Mouse (Mus musculus): ENCODE data around the gene Mrpl28.
"Not testable (repeated sequence)": the region's sequence is repeated elsewhere in the genome, so short reads cannot be mapped to it uniquely, and the experiment has no call there.

Gene Mrpl28

DNA sequence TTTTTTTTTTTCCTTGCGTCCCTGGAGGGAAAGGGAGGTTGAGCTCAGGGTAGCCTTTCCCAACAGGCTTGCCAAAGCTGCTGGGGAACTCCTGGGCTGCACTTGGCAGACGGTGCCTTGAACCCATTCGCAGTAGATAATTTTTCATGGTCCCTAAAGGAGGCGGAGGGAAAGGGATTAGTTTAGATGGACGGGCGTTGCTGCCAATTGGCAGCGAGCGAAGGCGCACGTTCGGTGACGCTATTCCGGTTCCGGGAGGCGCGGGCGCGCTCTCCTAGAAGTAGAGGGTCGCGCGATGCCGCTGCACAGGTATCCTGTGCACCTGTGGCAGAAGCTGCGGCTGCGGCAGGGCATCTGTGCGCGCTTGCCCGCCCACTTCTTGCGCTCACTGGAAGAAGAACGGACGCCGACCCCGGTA lies at the start of gene Mrpl28:
Gene Mrpl28, plus strand, starts transcription at position 234 of the 418 bp plus-strand sequence.
- peak; percentile 97 to 99 for DNase-seq

- no peak for DNase-seq
Measured at GRCm38 (mm10) chr17:26075246-26075645, 48.1 kb upstream of the Mrpl28 start.

DNA sequence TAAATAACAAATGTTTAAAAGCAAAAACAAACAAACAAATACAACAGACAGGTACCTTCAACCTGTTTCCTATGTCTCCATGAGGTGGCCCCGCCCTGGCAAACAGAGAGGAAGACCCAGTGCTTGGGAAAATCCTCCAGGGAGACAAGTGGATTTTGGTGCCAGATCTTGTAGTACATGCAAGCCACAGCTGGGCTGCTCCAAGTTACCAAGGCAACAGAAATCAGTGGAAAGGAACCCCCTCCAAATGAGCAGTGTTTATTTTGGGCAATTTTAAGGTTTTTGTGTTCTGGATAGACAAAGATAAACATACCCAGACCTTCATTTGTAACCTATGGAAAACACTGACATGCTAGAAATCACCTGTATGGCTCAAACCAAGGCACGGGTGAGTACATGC lies 44.4 kb upstream of the Mrpl28 start:
- DNase-seq: no peak

DNA sequence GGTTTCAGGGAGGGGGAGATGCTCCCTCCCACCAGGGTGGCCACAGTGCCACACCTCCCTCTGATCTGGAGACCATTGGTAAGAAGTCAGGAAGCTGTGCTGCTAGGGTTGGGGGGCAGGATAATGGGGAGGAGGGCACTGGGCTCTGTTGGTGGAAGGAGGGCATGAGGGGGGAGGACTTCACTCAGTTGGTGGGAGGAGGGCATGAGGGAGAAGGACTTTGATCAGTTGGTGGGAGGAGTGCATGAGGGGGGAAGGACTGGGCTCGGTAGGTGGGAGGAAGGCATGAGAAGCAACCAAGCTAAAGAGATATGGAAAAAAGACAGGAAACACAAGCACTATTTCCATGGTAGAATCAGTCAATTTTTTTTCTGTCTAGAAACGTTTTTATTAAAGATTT lies 42.4 kb upstream of the Mrpl28 start:
- no peak for DNase-seq

GRCm38 (mm10) chr17:26087059-26087564 lies 36.2 kb upstream of the Mrpl28 start:
- DNase-seq: no peak

DNA sequence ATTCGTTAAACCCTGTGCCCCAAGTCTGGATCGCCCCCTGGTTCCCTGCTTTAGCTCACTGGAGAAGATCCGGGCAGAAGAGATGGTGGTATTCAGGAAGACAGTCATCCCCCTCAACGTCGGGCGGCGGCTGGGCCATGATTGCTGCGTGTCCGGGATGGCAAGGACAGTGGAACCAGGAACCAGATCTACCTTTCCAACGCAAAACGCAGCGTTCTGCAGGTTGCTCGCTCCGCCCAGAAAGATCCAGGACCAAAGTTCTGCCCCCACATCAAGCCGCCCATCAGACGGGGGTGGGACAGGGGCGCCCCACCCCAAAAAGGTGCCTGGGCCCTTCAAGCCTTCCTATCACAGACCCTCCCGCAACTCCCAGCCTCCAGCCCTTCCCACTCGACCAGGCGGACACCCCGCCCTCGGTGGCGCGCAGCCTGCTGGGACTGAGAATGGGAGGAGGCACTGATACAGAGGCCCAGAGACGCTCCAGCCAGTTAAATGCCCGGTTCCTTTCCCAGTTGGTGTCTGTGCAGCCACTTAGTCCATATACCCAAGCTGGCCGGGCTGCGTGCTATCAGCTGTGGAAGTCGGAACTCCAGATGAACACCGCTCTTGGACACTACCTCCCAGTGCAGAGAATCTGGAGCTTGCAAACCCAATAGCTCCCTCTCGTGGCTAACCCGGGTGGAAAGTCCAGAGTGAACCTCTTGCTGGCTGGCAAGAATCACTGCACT lies 33.2 kb upstream of the Mrpl28 start, which contains the start of gene Decr2:
Gene Decr2, minus strand, starts transcription at position 433 of the 728 bp plus-strand sequence.
- peak; percentile 93 to 97 for DNase-seq

- no peak for DNase-seq
Measured at GRCm38 (mm10) chr17:26094531-26095110, 28.7 kb upstream of the Mrpl28 start.

DNA sequence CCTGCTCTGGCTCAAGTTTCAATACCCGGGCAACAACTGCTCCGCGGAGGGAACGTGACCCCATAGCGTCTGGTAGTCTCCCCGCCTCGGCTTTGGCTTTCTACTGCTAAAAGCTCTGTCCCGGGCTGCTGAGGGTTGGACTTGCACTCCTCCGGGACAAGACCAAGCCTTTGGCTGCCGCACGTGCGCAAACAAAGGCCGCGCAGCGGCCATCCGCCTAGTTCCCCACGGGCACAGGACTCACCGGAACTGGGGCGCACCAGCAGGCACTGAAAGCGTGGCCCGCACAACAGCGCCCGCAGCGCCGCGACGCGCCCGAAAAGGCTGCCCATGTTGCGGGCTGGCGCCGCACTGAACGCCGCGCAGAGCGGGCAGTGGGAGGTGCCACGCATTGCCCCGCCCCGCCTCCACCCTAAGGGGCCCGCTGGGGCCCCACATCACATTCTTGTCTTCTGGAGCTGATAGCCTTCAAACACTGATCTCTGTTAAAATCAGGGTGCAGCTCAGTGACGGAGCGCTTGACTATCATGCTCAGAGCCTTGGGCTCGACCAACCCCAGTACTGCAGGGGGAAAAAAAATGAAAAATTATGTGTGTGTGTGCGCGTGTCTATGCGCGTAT lies 28.1 kb upstream of the Mrpl28 start, which contains the start of gene Nme4:
Gene Nme4, minus strand, starts transcription at position 482 of the 620 bp plus-strand sequence.
- DNase-seq: peak; percentile 48 to 71

DNA sequence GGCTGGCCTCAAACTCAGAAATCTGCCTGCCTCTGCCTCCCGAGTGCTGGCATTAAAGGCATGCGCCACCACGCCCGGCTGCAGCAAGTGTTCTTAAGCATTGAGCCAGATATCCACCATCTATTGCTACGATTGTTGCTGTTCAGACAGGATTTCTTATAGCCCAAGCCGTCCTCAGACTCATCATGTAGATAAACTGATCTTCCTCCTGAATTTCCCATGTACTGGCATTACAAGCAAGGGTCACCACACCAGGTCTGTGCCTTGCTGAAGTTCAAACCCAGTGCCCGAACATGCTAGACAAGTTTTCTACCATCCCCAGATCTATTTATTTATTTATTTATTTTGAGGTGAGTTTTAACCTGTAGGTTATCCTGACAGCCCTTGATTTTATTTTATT lies 24.8 kb upstream of the Mrpl28 start:
- no peak for DNase-seq

DNA sequence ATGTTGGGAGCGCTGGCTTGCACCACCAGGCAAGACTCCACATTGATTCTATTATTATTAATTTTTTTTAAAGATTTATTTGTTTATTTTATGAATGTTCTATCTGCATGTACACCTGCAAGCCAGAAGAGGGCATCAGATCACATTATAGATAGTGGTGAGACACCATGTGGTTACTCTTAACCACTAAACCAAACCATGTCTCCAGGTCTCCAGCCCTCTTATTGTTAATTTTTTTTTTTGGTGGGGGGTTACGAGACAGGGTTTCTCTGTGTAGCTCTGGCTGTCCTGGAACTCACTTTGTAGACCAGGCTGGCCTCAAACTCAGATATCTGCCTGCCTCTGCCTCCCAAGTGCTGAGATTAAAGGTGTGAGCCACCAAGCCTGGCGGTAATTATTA lies 24.0 kb upstream of the Mrpl28 start:
- DNase-seq: not testable (repeated sequence)

- DNase-seq: no peak
Measured at GRCm38 (mm10) chr17:26100166-26100565, 23.1 kb upstream of the Mrpl28 start.

DNA sequence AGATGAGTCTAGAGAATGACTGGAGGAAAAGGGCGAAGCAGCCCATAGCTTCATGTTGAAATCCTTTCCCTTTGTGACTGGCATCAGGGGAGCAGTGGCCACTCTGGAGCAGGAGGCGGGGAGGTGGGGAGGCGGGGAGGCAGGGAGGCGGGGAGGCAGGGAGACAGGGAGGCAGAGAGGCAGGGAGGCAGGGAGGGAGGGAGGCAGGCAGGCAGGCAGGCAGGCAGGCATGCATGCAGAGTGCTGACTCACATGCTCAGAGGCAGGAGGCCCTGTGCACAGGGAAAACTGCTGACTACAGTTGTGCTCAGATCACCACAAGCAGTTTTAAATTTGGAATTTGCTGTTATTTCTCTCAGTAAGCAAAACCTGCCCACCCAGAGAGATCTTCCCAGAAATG lies 21.8 kb upstream of the Mrpl28 start:
- peak; percentile 76 to 93 for DNase-seq

DNA sequence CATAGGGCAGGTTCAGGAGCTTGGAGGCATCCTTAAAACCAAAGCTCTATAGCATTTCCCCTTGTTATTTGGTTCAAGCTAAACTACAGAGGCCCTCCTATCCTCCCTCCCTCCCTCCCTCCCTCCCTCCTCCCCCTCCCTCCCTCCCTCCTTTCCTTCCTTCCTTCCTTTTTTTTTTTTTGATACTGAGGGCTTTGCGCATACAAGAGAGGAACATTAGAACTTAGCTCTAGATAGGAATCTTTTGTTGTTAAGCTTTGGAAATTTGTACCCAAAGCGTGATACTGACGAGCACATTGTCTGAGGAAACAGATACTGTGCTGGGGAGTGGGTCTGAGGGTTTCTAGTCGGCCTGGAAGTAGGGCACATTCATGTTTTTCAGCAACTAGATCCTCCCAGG lies 17.7 kb upstream of the Mrpl28 start:
- no peak for DNase-seq

GRCm38 (mm10) chr17:26110156-26110555 lies 13.1 kb upstream of the Mrpl28 start:
- no peak for DNase-seq

DNA sequence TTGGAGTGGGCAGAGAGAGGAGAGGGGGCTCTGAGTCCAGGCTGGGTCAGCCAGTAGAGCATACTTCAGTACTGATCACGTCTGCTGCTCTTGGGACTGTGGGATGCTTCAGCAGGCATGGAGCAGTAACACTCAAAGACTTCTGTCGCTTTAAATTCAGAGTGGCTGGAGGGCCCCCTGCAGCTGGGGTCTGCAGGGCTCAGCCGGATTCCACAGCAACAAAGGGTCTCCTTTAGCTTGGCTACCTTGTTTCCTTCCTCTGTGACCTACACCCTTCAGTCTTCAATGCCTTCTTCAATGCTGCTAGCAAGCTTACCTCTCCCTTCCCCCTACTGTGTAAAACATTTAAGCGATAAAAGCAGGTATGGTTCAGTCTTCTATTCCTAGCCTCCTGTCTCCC lies 12.3 kb upstream of the Mrpl28 start:
- DNase-seq: no peak

DNA sequence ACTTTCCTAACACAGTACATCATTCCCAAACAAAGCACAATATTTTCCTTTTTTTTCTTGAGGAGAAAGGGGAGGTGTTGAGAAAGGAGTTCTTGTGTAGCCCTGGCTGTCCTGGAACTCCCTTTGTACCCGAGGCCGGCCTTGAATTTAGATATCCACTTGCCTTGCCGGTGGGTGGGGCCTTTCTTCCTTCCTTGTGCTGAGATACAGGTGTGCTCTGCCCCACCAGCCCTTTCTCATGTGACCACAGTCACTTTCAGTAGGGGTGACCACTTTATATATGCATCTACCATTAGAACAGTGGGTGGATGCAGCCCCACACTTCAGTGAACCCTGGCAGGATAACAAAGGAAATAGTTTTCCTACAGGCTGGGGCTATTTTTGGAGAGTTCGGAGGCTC lies 11.6 kb upstream of the Mrpl28 start:
- DNase-seq: no peak

DNA sequence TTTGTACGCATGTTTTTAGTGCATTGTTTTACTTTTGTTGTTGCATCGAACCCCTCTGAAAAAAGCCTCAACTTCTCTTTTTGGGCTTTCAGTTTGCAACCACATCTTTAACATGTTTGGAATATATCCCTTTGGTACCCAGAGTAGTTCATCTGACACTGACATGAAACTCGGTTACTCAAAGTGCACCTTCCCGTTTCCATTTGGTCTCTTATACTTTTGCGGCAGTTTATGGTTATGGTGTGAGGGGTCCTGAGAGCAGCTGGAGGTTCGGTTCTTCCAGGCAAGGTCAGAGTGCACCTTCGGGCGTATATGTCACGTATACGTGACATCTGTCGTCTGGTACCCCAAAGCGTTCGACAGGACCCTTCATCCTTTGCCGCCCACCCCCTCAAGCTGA lies 10.5 kb upstream of the Mrpl28 start:
- no peak for DNase-seq

DNA sequence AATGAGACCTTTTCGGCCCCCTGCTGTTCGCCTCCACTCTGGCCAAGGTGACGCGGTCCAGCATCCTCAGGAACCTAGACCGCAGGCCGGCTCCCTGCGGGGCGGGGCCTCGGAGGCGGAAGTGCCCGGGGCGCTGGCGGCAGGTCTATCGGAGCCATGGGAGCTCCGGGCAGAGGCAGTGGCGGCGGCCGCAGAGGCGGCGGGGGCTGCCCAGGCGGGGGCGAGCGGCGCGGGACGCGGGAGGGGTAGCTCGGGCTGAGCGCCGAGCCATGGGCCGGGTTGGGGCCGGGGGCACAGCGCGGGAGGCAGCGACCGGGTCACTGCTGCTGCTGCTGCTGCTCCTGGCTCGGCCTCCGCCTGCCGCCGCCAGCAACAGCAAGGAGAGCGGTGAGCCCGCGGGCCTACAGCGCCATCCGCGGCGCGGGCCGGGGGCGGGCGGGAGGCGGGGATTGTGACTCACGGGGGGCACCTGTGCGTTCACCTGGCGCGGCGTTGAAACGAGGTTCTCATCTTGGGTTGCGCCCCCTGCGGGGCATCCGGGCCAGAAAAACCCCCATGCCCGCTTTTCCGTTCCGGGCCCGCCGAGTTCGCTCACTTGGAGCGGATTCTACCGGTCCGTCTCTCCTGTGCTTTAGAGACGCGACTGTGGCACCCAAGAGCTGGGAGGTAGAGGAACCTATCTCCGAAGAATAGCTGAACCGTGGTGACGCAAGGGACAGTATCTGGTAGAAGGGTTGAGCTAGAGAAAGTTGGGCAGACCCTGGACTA lies 9.9 kb upstream of the Mrpl28 start, which contains the start of gene Tmem8:
Gene Tmem8, plus strand, starts transcription at position 119 of the 768 bp plus-strand sequence.
- peak; percentile 81 to 93 for DNase-seq

DNA sequence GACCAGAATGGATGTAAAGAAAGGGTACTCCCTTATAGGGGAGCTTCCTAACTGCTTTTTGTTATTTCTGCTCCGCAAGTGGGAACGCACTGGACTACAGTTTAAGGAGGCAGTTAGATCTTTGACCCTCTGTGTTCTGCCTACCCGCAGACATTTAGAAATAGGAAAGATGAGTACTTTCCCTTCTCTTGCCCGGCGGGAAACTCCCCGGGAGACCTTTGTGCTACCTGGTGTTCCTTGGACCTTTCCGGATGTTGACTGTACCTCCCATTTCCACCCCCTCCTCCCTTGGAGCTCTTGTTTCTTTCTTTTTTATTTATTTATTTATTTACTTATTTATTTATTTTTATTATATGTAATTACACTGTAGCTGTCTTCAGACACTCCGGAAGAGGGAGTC lies 9.2 kb upstream of the Mrpl28 start:
- DNase-seq: peak; percentile 70 to 86

GRCm38 (mm10) chr17:26114461-26114860 lies 8.8 kb upstream of the Mrpl28 start:
- DNase-seq: not testable (repeated sequence)

DNA sequence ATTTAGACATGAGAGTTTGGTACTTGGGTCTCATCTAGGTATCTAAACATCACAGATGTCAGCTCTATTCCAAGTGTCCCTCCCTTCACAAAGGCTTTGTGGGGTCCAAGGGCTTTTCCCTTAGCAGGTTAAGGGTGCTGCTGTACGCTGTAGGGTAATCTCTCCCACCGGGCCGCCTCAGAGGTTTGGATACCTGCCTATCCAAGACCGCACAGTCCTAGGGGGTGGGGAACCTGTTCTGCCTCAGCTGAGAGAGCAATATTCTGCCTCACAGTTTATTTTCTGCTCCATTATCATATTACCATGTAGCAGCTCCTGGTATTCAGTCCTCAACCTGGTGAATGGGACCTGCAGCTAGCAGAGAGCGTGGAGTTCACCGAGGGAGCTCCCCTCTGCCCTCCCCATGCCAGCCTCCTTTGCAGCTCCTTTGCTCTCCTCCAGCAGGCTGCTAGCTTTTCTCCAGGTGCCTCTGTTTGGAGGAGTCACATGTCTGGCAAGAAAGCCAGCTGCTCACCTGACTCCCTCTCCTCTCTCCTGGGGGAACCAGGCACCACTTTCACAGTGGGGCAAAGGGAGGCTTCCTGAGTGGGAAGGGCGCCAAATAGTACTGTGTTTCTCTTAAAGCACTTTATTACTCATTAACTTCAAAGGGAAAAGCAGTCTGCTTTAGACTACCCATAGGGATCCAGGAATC lies 7.9 kb upstream of the Mrpl28 start:
- DNase-seq: peak; percentile 92 to 95

DNA sequence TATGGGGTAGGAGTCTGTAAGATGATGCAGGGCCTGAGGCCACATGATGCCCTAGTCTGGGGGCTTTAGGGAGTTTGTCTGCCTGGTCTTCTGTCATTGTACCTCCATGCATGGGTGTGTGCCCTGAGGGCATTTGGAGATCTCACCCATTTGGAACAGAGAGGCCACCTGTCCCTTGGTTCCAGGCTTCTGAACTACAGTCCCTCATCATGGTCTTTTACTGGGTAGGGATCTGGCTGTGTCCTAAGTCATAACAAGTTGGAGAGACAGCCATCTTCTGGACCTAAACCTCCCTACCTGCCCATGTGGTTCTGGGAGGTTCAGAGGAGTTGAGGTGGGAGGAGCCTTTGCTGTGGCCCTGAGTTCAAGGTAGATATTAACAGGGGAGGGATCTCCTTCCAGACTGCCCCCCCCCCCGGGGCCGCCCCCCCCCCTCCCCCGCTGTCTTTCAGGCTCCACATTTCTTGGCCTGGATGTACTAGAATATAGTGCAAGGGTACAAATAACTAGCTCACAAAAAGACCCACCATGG lies 7.3 kb upstream of the Mrpl28 start:
- DNase-seq: peak; percentile 64 to 82

All from kidney, postnatal 25 days (tissue).